Mouse (Mus musculus) ovary, adult 18-20 months (tissue): Measurements from ENCODE around the gene Gm8265.
"Not testable (repeated sequence)": the region's sequence is repeated elsewhere in the genome, so short reads cannot be mapped to it uniquely, and the experiment has no call there.

ENCODE experiments used
- DNase-seq: peaks from one replicate; pipeline ENCODE4 v3.0.0; 2022; ENCODE audit warnings: low spot score, mixed read lengths

Gene Gm8265

DNA sequence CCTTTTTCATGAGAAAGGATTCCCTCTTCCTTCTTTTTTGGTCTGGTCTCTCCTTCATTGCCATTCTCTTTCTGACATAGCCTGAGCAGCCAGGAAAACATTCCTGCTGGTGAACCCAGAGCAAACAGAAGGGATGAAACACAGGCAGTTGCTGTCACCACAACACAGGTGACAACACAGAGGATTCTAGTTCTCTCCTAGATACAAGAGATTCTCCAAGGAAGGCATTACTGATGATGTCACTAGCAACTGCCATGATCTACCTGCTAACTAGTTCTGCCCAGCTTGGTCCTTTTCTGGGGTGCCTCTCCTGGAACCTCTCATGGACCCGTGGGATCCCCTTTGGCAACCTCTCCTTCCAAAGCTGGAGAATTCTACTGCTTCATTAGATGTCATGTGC is at the start of gene Gm8265:
Gene Gm8265 (minus strand): TSS at position 101 of the 400 bp plus-strand sequence.
- DNase-seq = not testable (repeated sequence)
